Mouse (Mus musculus) heart, postnatal 0 days (tissue): Measurements from ENCODE around the gene Fuk.

ENCODE experiments used
- CTCF ChIP-seq: IDR thresholded peaks from 2 replicates; pipeline ENCODE4 v1.5.1; 2016; ENCODE audit warnings: antibody characterized with exemption, control low read depth, low read depth
- EP300 ChIP-seq: IDR thresholded peaks from 2 replicates; pipeline ENCODE4 v1.6.1; 2016; ENCODE audit warnings: antibody characterized with exemption, low read depth

- TF ChIP-seq CTCF (no peak), EP300 (no peak)
Observed at GRCm38 (mm10) chr8:110887551-110887950, 14.7 kb downstream of the Fuk start.
